Mouse (Mus musculus) spleen, postnatal 14 days (tissue): ENCODE measurements at regions not wholly inside any gene's neighbourhood (a gene's known extent, or its start where the extent isn't known, plus 50 kb on each side); places are given as distances from the start of the nearest gene placed in this dataset.
A peak's percentile ranks its signal among the peaks of the same experiment; 100 is the strongest.
"Not testable (repeated sequence)": the region's sequence is repeated elsewhere in the genome, so short reads cannot be mapped to it uniquely, and the experiment has no call there.

Experiments used
- DNase-seq, 2 experiments: peaks; one replicate each; pipeline ENCODE4 v3.0.0; 2021 to 2022; ENCODE audit warnings: low spot score in 2 of 2

DNA sequence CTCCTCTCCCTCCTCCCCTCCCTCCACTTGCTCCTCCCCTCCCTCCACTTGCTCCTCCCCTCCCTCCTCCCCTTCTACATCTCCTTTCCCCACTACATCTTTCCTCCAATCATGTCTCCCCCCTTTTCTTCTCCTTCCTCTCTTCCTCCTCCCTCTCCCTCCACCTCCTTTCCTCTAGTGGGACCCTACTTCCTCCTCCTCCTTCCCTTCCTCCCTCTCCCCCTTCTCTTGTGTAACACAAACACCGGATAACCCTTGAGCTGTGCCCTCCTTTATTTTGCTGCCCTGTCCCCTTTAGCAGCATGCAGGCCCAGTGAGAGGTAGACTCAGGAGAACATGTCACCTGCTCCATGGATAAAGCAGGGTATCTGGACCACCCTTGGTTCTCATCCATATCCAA is 339.1 kb upstream of the Cdh4 start:
- no peak for DNase-seq

DNA sequence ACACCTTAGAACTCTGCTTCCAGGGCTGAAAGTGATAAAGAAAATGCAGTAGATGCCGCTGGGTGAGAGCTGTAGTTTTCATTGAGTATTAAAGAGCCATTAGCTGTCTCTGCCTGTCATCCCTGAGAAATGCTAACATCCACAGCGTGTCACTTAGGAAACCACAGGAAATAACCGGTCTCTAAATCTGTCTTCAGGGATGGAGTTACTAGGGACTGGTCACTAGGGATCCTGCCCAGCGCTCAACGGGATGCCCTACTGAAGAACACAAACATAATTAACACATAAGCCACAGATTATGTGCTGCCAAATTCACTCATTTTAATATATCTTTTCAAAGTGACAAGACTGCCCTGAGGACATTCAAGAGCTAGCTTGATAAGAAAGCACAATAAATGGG is 329.3 kb upstream of the Cdh4 start:
- no peak for DNase-seq

DNA sequence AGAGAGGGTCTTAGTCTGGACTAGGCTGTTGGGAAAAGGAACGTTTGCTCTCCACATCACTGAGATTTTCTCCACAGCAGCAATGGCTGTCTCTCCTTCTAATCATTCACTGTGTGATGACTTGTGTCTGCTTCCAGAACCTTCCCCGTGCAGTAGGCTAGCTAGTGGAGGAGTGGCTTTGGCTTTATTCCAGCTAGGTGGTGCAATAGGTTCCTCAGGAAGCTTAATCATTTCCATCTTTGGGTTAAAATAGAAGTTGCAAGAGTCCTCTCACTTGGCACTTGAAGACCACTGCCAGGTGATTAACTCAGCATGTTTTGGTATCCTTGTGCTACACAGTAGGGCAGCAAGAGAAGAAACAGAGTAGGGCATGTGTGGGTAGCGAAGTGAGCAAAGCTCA is 314.2 kb upstream of the Cdh4 start:
- no peak for DNase-seq

GRCm38 (mm10) chr2:179128432-179128831 is 313.8 kb upstream of the Cdh4 start:
- DNase-seq: no peak

- DNase-seq: no peak
Observed at GRCm38 (mm10) chr2:179131004-179131403, 311.2 kb upstream of the Cdh4 start.

DNA sequence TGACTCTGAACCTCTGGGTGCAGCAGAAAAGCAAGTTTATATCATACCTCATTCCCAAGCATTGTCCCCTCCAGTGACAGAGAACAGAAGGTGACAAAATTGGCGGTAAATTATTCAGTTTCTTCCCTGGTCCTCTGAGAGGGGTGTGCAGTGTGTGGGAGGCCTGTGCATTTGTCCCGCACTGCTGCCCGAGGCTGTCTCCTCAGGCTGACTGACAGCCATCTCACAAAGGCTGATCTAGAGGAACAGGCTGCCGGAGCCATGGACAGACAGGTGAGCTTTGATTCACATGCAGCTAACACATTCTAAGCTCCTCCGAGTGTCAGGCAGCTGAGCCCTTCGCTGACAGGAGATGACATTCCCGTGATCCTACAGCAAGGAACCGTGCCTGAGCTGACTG is 299.9 kb upstream of the Cdh4 start:
- no peak for DNase-seq

- DNase-seq: no peak
Observed at GRCm38 (mm10) chr2:179145726-179146125, 296.5 kb upstream of the Cdh4 start.

DNA sequence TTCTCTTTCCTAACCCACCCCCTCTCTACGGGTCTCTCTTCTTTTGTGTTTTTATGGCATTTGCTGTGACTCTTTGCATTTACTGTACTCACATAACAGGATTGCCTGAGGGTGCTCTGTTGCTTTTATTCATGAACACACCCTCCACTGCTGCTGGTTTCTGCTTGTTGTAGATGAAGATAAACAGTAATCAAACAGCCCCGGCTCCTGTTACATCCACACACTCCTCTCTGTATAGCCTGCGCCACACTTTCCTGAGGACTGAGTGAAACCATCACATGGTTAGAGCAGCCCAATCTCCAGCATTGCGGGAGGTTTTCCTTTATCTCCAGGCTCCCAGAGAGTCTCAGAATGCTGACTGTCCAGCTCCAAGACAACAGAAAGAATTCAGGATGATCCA is 296.0 kb upstream of the Cdh4 start:
- no peak for DNase-seq

DNA sequence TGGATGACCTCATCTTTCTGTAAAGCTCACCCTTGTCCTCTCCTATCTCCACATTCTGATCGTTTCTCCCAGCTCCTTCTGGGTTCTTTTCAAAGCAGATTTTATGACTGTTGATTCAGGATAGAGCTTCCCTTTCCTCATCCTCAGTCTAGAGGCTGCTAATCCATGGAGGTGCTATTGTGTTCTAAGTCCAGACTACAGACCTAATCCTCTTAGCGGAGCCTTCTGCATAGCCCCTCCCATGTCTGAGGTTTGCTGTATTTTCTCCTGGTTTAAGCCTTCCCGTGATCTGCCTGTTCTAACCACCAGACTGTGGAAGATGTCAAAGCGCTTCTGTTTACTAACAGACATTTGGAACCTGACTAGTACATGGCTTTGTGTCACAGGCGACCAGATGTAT is 294.0 kb upstream of the Cdh4 start:
- DNase-seq: no peak

GRCm38 (mm10) chr2:179148667-179149066 is 293.6 kb upstream of the Cdh4 start:
- no peak for DNase-seq

DNA sequence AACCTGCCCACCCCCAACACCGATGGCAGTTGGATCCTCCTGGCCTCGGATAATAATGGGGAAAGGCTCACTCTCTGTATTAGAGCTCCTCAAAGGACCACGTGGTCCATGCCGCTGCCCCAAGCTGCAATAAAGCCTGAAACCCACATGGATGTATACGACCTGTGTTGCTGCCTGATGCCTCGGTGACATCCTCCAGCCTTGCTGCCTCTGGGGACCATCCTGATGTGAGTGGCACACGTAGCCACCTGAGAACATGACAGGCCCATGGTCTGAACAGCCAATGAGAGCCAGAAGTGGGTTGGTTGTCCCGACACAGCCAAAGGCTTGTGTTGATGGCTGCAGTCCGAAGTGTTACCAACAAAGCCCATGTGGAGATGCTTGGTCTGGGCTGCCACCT is 283.4 kb upstream of the Cdh4 start:
- no peak for DNase-seq

- no peak for DNase-seq
Observed at GRCm38 (mm10) chr2:179163116-179163515, 279.1 kb upstream of the Cdh4 start.

DNA sequence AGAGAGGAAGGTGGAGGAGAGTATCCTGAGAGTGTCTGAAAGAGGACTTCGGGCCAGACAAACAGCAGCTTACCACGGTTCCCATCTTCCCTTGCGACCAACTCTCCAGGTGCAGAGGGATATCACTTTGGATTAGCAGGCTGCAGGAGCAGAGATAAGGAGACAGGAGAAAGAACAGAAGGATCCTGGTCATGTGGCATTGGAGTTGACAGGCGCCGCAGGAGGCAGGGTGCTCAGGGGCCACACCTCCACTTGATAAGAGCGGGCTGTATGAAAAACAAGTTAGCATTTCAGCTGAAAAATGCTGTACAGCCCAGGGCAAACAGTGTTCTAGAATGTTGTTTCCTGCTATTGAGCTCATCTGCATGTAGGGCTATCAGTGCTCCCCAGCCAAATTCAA is 272.1 kb upstream of the Cdh4 start:
- no peak for DNase-seq

DNA sequence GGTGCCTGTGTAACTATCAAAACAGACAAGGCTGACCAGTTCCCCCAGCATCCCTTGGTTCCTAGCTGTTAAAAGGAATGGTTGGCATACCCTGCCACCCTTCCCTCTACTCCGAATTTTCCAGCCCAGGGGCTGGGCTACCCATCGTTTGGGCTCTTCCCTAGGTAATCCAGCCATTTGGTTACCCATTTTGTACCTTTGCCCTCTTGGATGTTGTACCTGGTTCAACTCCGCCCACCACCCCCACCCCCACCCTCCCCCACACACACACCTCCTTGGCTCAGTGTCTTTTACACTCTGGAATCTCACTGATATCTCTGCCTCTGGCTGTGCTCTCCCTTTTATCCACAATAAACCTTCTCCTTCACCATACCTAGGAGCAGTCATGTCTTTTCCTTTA is 271.6 kb upstream of the Cdh4 start:
- no peak for DNase-seq

- DNase-seq: not testable (repeated sequence)
Observed at GRCm38 (mm10) chr2:179176835-179177530, 265.2 kb upstream of the Cdh4 start.

DNA sequence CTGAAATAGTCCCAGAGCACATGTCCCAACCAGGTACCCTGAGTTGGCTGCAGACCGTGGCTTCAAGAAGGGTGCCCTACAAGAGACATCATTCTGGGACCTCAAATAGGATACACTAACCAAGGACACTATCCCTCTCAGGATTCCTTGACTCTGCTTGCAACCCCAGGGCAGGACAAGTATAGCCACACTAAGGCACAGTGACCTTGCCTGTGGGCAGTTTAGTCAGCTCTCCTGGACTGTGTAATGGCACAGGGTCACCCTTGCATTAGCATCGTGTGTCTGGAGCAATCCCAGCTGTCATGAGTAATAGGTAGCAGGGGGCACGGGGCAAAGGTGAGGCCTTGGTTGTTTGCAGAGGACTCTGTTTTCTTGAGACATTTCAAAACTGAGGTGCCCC is 260.9 kb upstream of the Cdh4 start:
- DNase-seq: no peak

- no peak for DNase-seq
Observed at GRCm38 (mm10) chr2:179182123-179182522, 260.1 kb upstream of the Cdh4 start.

- no peak for DNase-seq
Observed at GRCm38 (mm10) chr2:179192906-179193496, 249.2 kb upstream of the Cdh4 start.

- peak in 1 of 2 experiments; percentile 21 for DNase-seq
Observed at GRCm38 (mm10) chr2:179193507-179194160, 248.6 kb upstream of the Cdh4 start.

DNA sequence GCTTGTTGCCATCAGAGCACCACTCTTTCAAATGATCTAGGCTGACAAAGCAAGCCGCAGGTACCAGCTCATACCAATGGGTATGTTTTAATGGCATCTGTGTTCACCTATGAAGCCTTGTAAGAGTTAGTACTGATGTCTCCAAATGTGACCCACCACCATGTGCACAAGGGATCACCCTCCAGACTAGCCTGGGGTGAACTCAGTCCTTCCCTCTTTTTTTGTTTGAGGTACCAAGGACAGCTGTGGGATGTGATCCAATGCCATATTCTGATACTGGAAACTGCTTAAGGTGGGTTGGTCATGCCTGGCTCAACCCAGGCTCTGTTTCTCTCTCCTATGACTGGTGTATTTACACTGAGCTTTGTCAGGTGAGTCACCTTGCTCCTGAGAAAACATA is 244.8 kb upstream of the Cdh4 start:
- DNase-seq: no peak

DNA sequence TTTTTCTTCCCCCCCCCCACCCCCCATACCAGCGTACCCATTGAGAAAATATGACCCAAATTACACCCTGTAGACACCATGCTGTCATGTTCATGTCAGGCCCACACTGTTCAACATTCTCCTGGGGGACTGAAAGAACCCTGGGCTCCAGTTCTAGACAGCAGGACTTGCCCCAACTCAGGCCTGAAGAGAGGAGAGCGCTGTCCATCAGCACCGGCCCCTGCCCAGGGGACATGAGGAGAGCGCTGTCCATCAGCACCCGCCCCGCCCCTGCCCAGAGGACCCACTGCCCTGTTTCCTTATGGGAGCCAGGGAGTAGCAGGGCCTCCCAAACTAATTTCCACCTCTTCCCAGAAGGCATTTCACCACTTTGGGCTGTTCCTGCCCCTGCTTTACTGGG is 241.7 kb upstream of the Cdh4 start:
- no peak for DNase-seq

DNA sequence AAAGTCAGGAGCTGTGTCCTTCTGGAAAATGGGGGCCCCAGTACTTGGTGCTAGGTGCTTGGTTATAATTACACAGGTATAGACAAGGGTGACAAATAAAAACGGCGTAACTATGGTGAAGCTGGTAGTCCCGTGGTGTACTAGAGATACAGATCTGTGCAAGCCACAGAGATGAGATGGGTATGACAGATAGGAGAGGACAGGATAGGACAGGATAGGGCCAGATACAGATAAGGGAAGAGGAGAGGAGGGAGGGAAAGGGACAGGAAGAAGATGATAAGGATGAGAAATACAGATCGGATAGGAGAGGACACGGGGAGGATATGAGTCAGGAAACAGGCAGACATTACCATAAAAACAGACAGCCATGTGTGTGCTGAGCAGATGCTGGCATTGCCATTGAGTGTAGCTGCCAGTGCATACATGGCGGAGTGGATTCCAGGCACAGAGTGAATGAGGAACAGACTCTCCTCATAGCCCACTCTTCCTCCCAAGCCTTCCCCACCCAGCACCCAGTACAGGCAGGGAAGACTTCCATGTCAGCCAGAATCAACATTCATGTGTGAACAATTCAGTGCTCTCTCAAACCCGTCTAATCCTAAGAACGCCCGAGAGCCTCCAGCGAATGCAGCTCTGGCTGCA is 231.9 kb upstream of the Cdh4 start:
- no peak for DNase-seq

GRCm38 (mm10) chr2:179216773-179217172 is 225.5 kb upstream of the Cdh4 start:
- no peak for DNase-seq
